Comparison of ENCODE assay signal across 31 mouse cellular contexts in genomic region chr16:38609092-38609491, GRCm38 (mm10). TPM values are rescaled to one million over a fixed set of nuclear protein-coding genes. Genes with fewer than 3 reads are reported as not detected.
DNase-seq lines count a peak whose midpoint lies in the region; ATAC-seq lines count a peak whose summit lies in the region.
"Had no signal": no experiment of that assay in that cellular context is flagged by ENCODE, and none has a peak within 500 bp of the region (broad histone marks: within the 10 kb centered on the region; RNA-seq: fewer than 3 reads in every experiment).

No protein-coding gene starts in this region.

- DNase-seq in kidney, postnatal 25 days = no peak
- peak; percentile 72 for DNase-seq in midbrain, embryonic 11.5 days (ENCODE audit: low spot score, missing footprints)
- no peak for DNase-seq in midbrain, embryonic 10.5 days (ENCODE audit: low spot score)
- DNase-seq in ZHBTc4 (ENCODE audit: low read depth, low spot score) = peak; percentile 36
- DNase-seq in heart, adult 18-20 months = no peak
- DNase-seq in forebrain, embryonic 14.5 days (ENCODE audit: low spot score) = no peak
- DNase-seq: adrenal gland, postnatal 10 days; cerebellum, adult 8-10 months; cerebellum, postnatal 25 days; gastrocnemius, postnatal 10 days; layer of hippocampus, postnatal 36 days; left cerebral cortex, postnatal 4 days; liver, embryonic 13.5 days; lung, adult 18-20 months; right cerebral cortex, adult 18-20 months; right cerebral cortex, postnatal 4 days; thymus, postnatal 4 days had no signal

- H3K4me1 ChIP-seq in kidney, embryonic 14.5 days (ENCODE audit: control insufficient read depth, insufficient read depth, low read length) = no peaks in the 10 kb centered on the region
- H3K4me1 ChIP-seq in midbrain, embryonic 11.5 days (ENCODE audit: control insufficient read depth, insufficient read depth, low read length) = no peaks in the 10 kb centered on the region
- no peaks in the 10 kb centered on the region for H3K4me1 ChIP-seq in midbrain, embryonic 10.5 days
- no peaks in the 10 kb centered on the region for H3K4me1 ChIP-seq in forebrain, embryonic 14.5 days (ENCODE audit: control insufficient read depth, insufficient read depth, low read length)
- H3K4me1 ChIP-seq: forebrain, embryonic 13.5 days; heart, embryonic 10.5 days; heart, embryonic 15.5 days; hindbrain, embryonic 12.5 days; liver, embryonic 13.5 days; midbrain, embryonic 12.5 days; neural tube, embryonic 12.5 days had no signal

- 53% methylated on average over 18 of the region's 18 CpGs for WGBS in kidney, embryonic 14.5 days
- WGBS in midbrain, embryonic 11.5 days = 64% methylated on average over 18 of the region's 18 CpGs
- 70% methylated on average over 18 of the region's 18 CpGs for WGBS in midbrain, embryonic 10.5 days
- WGBS in forebrain, embryonic 14.5 days = 74% methylated on average over 18 of the region's 18 CpGs

- H3K4me2 ChIP-seq in kidney, embryonic 14.5 days (replicated peaks; ENCODE audit: low read depth, low read length) = 0 out of 2 replicates have a peak overlapping the region, but pooled peaks have one; percentile 1
- H3K4me2 ChIP-seq in midbrain, embryonic 11.5 days = no peak overlapping the region
- no peak overlapping the region for H3K4me2 ChIP-seq in forebrain, embryonic 14.5 days (ENCODE audit: low read length)
- H3K4me2 ChIP-seq: forebrain, embryonic 13.5 days; heart, embryonic 15.5 days; hindbrain, embryonic 12.5 days; liver, embryonic 13.5 days; midbrain, embryonic 12.5 days; neural tube, embryonic 12.5 days had no signal

- peaks cover 4% of the 10 kb centered on the region; the same call in 1 of the 2 replicates for H3K9me3 ChIP-seq in kidney, embryonic 14.5 days (ENCODE audit: control insufficient read depth, low read length)
- H3K9me3 ChIP-seq in midbrain, embryonic 11.5 days (ENCODE audit: control insufficient read depth, low read length) = no peaks in the 10 kb centered on the region
- H3K9me3 ChIP-seq in midbrain, embryonic 10.5 days (replicated peaks) = peaks cover 7% of the 10 kb centered on the region; the same call in 1 of the 2 replicates
- H3K9me3 ChIP-seq in forebrain, embryonic 14.5 days (replicated peaks; ENCODE audit: control insufficient read depth, low read length) = no peaks in the 10 kb centered on the region
- H3K9me3 ChIP-seq: heart, embryonic 10.5 days; heart, embryonic 15.5 days; midbrain, embryonic 12.5 days; neural tube, embryonic 12.5 days had no signal

- no peak overlapping the region for H3K9ac ChIP-seq in kidney, embryonic 14.5 days (ENCODE audit: low read depth, low read length)
- H3K9ac ChIP-seq in midbrain, embryonic 11.5 days (ENCODE audit: low read length) = no peak overlapping the region
- no peak overlapping the region for H3K9ac ChIP-seq in forebrain, embryonic 14.5 days (ENCODE audit: low read length)
- H3K9ac ChIP-seq: forebrain, embryonic 13.5 days; heart, embryonic 15.5 days; hindbrain, embryonic 12.5 days; liver, embryonic 13.5 days; midbrain, embryonic 12.5 days; neural tube, embryonic 12.5 days had no signal

- H3K27me3 ChIP-seq in kidney, embryonic 14.5 days (ENCODE audit: control insufficient read depth, insufficient read depth, low read length) = no peaks in the 10 kb centered on the region
- no peaks in the 10 kb centered on the region for H3K27me3 ChIP-seq in midbrain, embryonic 11.5 days (ENCODE audit: control insufficient read depth, insufficient read depth, low read length)
- H3K27me3 ChIP-seq in midbrain, embryonic 10.5 days (ENCODE audit: low read depth, poor library complexity, severe bottlenecking) = no peaks in the 10 kb centered on the region
- no peaks in the 10 kb centered on the region for H3K27me3 ChIP-seq in forebrain, embryonic 14.5 days (replicated peaks; ENCODE audit: control insufficient read depth, insufficient read depth, low read length)
- H3K27me3 ChIP-seq: forebrain, embryonic 13.5 days; heart, embryonic 15.5 days; hindbrain, embryonic 12.5 days; liver, embryonic 13.5 days; midbrain, embryonic 12.5 days; neural tube, embryonic 12.5 days had no signal

- no peak overlapping the region for H3K4me3 ChIP-seq in kidney, embryonic 14.5 days (ENCODE audit: low read length)
- no peak overlapping the region for H3K4me3 ChIP-seq in midbrain, embryonic 11.5 days (ENCODE audit: low read depth, low read length)
- H3K4me3 ChIP-seq in midbrain, embryonic 10.5 days = no peak overlapping the region
- no peak overlapping the region for H3K4me3 ChIP-seq in forebrain, embryonic 14.5 days (ENCODE audit: low read depth, low read length)
- H3K4me3 ChIP-seq: forebrain, embryonic 13.5 days; heart, embryonic 10.5 days; heart, embryonic 15.5 days; hindbrain, embryonic 12.5 days; liver, embryonic 13.5 days; midbrain, embryonic 12.5 days; myocyte; neural tube, embryonic 12.5 days had no signal

- peaks cover 4% of the 10 kb centered on the region; the same call in 1 of the 2 replicates for H3K36me3 ChIP-seq in kidney, embryonic 14.5 days (ENCODE audit: control insufficient read depth, insufficient read depth, low read length)
- no peaks in the 10 kb centered on the region for H3K36me3 ChIP-seq in midbrain, embryonic 11.5 days (ENCODE audit: control insufficient read depth, insufficient read depth, low read length)
- H3K36me3 ChIP-seq in midbrain, embryonic 10.5 days = peaks cover 16% of the 10 kb centered on the region; the same call in 1 of the 2 replicates
- no peaks in the 10 kb centered on the region for H3K36me3 ChIP-seq in forebrain, embryonic 14.5 days (ENCODE audit: control insufficient read depth, insufficient read depth, low read length)
- H3K36me3 ChIP-seq: G1E; midbrain, embryonic 12.5 days; neural tube, embryonic 12.5 days had no signal

- H3K27ac ChIP-seq in kidney, embryonic 14.5 days (ENCODE audit: low read depth, low read length) = no peak overlapping the region
- H3K27ac ChIP-seq in midbrain, embryonic 11.5 days (ENCODE audit: low read depth, low read length) = no peak overlapping the region
- H3K27ac ChIP-seq in midbrain, embryonic 10.5 days (replicated peaks) = no peak overlapping the region
- H3K27ac ChIP-seq in forebrain, embryonic 14.5 days (ENCODE audit: low read depth, low read length) = no peak overlapping the region
- H3K27ac ChIP-seq: forebrain, embryonic 13.5 days; heart, embryonic 10.5 days; heart, embryonic 15.5 days; hindbrain, embryonic 12.5 days; liver, embryonic 13.5 days; macrophage; midbrain, embryonic 12.5 days; neural tube, embryonic 12.5 days; stomach, postnatal 0 days had no signal

- 0 out of 2 replicates have a peak, but pooled peaks have one; percentile 32 for ATAC-seq in kidney, embryonic 14.5 days (ENCODE audit: low FRiP score, low TSS enrichment)
- ATAC-seq in midbrain, embryonic 11.5 days (ENCODE audit: low FRiP score) = no peak
- ATAC-seq in megakaryocyte progenitor cell, adult 5-6 weeks (replicated peaks; ENCODE audit: poor library complexity) = 0 out of 2 replicates have a peak, but pooled peaks have one; percentile 9
- no peak for ATAC-seq in forebrain, embryonic 14.5 days
- ATAC-seq: forebrain, embryonic 13.5 days; intestine, postnatal 0 days; lung, postnatal 0 days had no signal

RNA-seq across cellular contexts. Expression of gene Tmem39a, which starts 50.6 kb away (rescaled TPM):
- 90.5 and 121 TPM in 2 replicates for polyA plus RNA-seq in kidney, embryonic 14.5 days (2014; fragmentation: Nextera tagmentation; extraction: Ambion mirVana)
- polyA plus RNA-seq in midbrain, embryonic 11.5 days (2014; fragmentation: Nextera tagmentation; extraction: Ambion mirVana) = 79.4 and 80.5 TPM in 2 replicates
- polyA plus RNA-seq in midbrain, embryonic 10.5 days (2016; fragmentation: Nextera tagmentation; extraction: Ambion mirVana) = 80.8 and 91.6 TPM in 2 replicates
- 129 and 146 TPM in 2 replicates for total RNA-seq in megakaryocyte progenitor cell, adult 5-6 weeks (2015)
- 84.5 and 107 TPM in 2 replicates for total RNA-seq in megakaryocyte progenitor cell, adult 5-6 weeks (2017)
- total RNA-seq in heart, adult 18-20 months (2021) = 10 to 100 TPM; 19.1 to 23.9 TPM
- polyA plus RNA-seq in forebrain, embryonic 14.5 days (2014; fragmentation: Nextera tagmentation; extraction: Ambion mirVana) = 41.6 and 42.6 TPM in 2 replicates

RNA-seq across cellular contexts. Expression of gene Poglut1, which starts 59.0 kb away (rescaled TPM):
- polyA plus RNA-seq in kidney, embryonic 14.5 days (2014; fragmentation: Nextera tagmentation; extraction: Ambion mirVana) = 50.9 and 63.5 TPM in 2 replicates
- polyA plus RNA-seq in midbrain, embryonic 11.5 days (2014; fragmentation: Nextera tagmentation; extraction: Ambion mirVana) = 68.4 and 75.9 TPM in 2 replicates
- 68.2 and 73.0 TPM in 2 replicates for polyA plus RNA-seq in midbrain, embryonic 10.5 days (2016; fragmentation: Nextera tagmentation; extraction: Ambion mirVana)
- total RNA-seq in megakaryocyte progenitor cell, adult 5-6 weeks (2015) = 41.1 and 43.1 TPM in 2 replicates
- total RNA-seq in megakaryocyte progenitor cell, adult 5-6 weeks (2017) = 19.5 and 20.6 TPM in 2 replicates
- 10 to 100 TPM; 10.5 to 13.2 TPM for total RNA-seq in heart, adult 18-20 months (2021)
- polyA plus RNA-seq in forebrain, embryonic 14.5 days (2014; fragmentation: Nextera tagmentation; extraction: Ambion mirVana) = 67.2 and 69.5 TPM in 2 replicates

Comparison
In these comparisons a context has a peak if more than half of its experiments do, and no peak if none do; other contexts are left out.
1. DNase-seq: peak in midbrain, embryonic 11.5 days (single experiment) and ZHBTc4 (single experiment); none in kidney, postnatal 25 days (0 of 2), midbrain, embryonic 10.5 days (single experiment), heart, adult 18-20 months (0 of 2) and forebrain, embryonic 14.5 days (single experiment).
2. ATAC-seq: peak in kidney, embryonic 14.5 days (single experiment) and megakaryocyte progenitor cell, adult 5-6 weeks (single experiment); none in midbrain, embryonic 11.5 days (single experiment) and forebrain, embryonic 14.5 days (single experiment).